Mouse (Mus musculus): ENCODE results near the gene Tcap.

Gene Tcap

GRCm38 (mm10) chr11:98383261-98384030, at the start of gene Tcap:
Tcap (plus strand) TSS chr11:98383811.
- DNase-seq (ENCODE audit: extremely low spot score, low read depth, low spot score) = no peak

DNA sequence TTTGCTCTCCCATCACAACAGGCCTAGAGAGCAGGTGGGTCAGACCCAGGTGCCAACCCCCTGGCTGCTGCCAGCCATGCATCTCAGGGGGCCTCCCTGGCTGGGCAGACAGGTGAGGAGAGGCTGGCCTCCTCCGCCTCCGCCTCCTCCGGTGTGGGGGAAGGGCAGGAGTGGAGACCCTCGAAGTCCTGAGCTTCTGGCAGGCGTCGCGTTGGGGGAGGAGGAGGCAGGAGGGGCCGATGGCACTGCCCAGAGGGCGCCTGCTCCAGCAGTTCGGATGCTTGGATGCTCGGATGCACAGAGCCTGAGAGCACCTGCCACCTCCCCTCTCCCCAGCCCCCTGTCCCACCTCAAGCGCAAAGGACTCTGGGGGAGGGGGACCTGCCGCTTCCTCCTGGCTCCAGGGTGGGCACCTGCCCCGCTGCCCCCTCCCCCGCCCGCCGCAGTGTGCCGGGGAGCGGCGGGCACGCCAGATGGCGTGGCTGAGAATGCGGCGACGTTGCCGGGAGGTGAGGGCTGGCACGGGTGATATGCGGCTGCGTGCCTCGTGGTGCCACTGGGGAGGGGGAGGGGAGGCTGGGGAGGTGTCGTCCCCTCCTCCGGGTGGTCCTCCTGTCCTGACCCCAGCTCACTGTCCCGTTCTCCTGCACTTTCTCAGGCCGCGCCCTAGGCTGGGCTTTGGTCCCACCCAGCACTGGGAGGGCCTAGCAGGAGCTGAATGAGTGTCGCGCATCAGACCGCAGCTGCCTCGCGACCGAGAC, 49.5 kb upstream of the Tcap start:
- DNase-seq (ENCODE audit: extremely low spot score, low read depth, low spot score) = no peak

GRCm38 (mm10) chr11:98335250-98335649, 48.4 kb upstream of the Tcap start:
- DNase-seq (ENCODE audit: extremely low spot score, low read depth, low spot score) = no peak

- no peak for DNase-seq (ENCODE audit: extremely low spot score, low read depth, low spot score)
These were observed 47.1 kb upstream of the Tcap start for GRCm38 (mm10) chr11:98336245-98337107.

DNA sequence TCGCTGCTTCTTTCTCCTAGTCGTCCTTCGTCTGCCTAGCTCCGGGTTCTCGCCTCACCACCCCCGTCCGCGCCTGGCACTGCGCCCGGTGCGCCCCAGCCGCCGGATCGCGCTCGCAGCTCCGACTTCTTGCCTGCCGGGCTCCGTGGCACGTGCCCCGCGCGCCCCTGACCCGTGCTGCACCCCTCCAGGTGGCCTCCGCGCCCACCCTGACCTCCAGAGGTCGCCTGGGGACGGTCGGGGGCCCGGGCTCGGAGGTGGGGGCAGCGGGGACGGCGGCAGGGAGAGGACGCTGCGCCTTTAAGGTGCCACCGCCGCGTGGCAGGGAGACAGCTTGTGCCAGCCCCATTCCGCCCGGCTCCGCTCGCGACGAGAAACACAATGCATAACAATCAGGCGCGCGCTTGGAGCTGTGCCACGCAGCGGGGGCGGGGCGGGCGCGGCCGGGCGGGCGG, 45.1 kb upstream of the Tcap start:
- DNase-seq (ENCODE audit: extremely low spot score, low read depth, low spot score) = no peak

GRCm38 (mm10) chr11:98339071-98339501, 44.5 kb upstream of the Tcap start:
- DNase-seq (ENCODE audit: extremely low spot score, low read depth, low spot score) = no peak

DNA sequence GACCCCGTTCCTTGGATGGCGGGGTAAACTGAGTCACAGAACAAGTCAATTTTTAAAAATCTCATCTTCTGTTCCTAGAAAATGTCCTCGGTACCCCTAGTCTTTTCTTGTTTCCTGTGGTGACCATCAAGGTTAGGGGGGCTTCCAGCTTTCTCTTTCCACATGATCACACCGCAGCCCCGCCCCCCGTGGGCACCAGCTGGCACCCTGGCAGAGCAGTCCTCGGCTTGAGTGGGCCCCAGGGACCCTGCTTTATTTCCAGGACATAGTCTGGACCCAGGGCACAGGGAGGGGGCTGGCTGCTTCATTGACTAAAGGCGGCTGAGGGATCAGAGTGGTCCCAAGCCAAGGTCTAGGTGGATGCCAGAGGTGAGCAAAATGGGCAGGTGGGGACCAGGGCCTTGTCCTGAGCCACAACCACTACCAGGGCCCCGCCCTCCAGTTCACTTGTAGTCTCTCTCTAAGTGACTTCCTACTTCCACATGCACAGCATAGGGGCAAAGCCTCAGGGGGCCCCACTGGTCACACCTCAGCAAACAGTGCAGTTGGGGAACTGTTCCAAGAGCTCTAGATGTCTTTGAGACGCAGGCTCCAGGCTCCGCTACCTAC, 43.8 kb upstream of the Tcap start:
- DNase-seq (ENCODE audit: extremely low spot score, low read depth, low spot score) = no peak

DNA sequence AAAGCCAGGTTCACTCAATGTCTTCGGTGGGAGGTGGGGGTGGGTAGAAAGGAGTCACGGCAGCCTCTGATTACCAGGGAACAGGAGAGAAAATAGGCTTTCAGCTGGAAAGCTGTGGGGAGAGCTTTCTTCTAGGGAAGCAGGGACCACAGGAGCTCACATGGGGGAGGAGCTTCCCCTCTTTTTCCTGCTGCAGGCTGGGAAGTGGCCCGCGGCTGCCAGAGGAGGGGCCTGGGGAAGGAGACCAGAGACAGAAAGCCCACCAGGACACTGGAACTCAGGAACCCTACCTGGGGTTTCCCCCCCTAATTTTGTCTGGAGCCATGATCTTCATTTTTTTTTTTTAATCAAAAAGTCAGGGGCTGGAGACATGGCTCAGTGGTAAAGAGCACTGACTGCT, 43.0 kb upstream of the Tcap start:
- no peak for DNase-seq (ENCODE audit: extremely low spot score, low read depth, low spot score)

DNA sequence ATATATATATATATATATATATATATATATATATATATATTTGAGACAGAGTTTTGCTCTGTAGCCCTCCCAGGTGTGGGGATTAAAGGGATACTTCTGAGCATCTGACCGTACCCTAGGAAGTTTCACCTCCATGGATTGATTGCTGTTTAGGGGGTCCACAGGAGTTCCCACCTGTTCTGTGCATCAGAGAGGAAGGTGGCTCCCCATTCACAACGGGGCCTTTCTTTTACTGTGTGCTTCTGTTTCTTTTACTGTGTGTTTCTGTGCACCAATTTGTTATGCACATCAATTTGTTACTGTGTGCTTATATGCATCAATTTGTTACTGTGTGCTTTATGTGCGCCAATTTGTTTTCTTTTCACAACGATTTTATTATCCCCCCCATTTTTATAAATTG, 42.4 kb upstream of the Tcap start:
- no peak for DNase-seq (ENCODE audit: extremely low spot score, low read depth, low spot score)

DNA sequence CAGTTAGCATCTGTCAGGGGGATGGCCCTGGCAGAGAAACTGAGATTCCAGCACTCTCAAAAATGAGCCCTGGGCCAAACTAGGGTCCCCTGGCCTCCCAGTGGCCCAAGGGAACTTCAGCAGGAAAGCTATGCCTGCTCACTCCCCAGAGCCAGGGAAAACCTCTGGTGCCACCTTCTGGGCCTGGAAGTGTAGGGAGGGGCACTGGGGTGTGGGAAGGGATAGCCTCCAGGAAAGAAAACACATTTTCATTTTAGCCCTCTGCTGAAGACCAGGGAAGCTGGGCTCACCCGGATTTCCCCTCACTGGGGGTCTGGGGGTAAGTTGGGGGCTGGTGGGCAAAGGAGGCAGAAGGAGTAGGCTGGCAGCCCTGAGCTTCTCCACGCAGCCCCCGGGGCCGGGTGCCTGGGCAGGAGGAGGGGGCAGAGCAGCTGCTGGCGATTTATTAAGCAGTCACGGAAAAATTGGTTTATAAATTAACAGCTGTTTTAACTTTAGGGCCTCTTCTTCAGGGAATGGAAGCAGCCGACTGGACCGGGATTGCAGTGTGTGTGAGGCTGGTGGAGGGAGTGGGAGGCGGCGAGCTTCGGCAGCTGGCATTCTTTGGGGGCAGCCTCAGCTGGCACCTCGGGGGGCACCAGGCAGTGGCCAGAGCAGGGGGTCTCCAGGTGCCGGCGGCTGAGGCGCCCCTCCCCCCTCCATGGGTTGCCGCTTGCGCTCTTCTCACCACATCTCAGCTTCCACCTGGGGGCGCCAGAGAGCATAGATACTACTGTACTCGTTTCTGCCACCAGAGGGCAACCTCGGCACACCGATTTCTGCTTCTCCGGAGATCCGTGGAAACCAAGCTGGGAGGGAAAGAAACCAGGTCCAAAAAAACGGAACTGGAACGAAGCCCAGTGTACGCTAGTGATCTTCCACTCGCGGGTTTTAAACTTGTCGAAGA, 41.3 kb upstream of the Tcap start:
- peak; percentile 68 for DNase-seq (ENCODE audit: extremely low spot score, low read depth, low spot score)

- no peak for DNase-seq (ENCODE audit: extremely low spot score, low read depth, low spot score)
These were observed 38.4 kb upstream of the Tcap start for GRCm38 (mm10) chr11:98345253-98345652.

GRCm38 (mm10) chr11:98346168-98346567, 37.4 kb upstream of the Tcap start:
- no peak for DNase-seq (ENCODE audit: extremely low spot score, low read depth, low spot score)

GRCm38 (mm10) chr11:98347385-98348082, 36.1 kb upstream of the Tcap start:
- no peak for DNase-seq (ENCODE audit: extremely low spot score, low read depth, low spot score)

GRCm38 (mm10) chr11:98348083-98348961, 35.3 kb upstream of the Tcap start, which contains the start of gene Ppp1r1b:
Ppp1r1b (plus strand) TSS chr11:98348404.
- no peak for DNase-seq (ENCODE audit: extremely low spot score, low read depth, low spot score)

GRCm38 (mm10) chr11:98349308-98349707, 34.3 kb upstream of the Tcap start:
- DNase-seq (ENCODE audit: extremely low spot score, low read depth, low spot score) = no peak

DNA sequence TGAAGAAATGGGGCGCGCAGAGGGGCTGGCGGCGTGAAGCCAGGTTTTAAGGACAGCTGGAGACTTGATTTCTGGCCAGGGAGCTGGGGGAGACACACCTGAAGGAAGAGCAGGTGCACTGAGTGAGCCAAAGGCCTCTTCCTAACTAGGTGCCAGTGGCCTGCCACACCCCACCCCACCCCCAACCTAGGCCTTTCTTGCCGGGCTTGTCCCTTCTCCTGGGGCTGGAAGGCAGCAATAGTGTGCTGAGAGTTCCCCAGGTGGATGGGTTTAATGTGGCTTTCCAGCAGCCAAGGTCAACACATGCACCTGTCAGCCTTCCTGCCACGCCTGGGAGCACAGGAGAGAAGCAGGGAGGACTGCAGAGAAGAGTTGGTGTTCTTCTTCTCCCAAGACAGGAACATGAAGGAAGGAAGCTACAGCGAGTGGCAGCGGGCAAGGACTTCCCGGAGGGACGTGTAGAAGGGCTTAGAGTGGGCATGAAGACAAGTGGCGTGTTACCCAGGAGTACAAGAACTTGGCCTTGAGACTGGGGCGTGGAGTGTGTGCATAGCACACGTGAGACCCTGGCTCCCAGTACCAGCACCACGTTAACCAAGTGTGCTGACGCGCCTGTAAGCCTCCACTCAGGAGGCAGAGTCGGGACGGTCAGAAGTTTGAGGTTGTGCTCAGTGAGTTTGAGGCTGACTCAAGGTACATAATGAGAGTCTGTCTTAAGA, 31.2 kb upstream of the Tcap start:
- DNase-seq (ENCODE audit: extremely low spot score, low read depth, low spot score) = no peak

- no peak for DNase-seq (ENCODE audit: extremely low spot score, low read depth, low spot score)
These were observed 29.9 kb upstream of the Tcap start for GRCm38 (mm10) chr11:98353651-98354211.
